Mouse (Mus musculus) liver, adult 2 months (tissue): ENCODE data around the gene Erbb3.

ENCODE experiments used
- CTCF ChIP-seq: fragments of 200-500 bp; IDR thresholded peaks from 2 replicates; pipeline ENCODE4 v1.5.1; 2011; ENCODE audit warnings: low read depth, low read length, control low read depth
- POLR2A ChIP-seq: fragments of 200-500 bp; IDR thresholded peaks from 2 replicates; pipeline ENCODE4 v1.6.1; 2011; ENCODE audit warnings: low read length, control low read depth; ENCODE audit not compliant: insufficient read depth; ENCODE audit errors: extremely low read depth

GRCm38 (mm10) chr10:128579298-128579697 lies 10.2 kb downstream of the Erbb3 start:
- no peak for TF ChIP-seq CTCF
- no peak for TF ChIP-seq POLR2A
